Mouse (Mus musculus) CD8-positive naive resting alpha-beta T cell, adult 57 days (primary cell): ENCODE measurements around the gene Gm2030. TPM values are rescaled to one million over a fixed set of nuclear protein-coding genes. Genes with fewer than 3 reads are reported as not detected.

Experiments
- total RNA-seq: library from RNA; stranded (reverse); gene quantifications from one replicate; pipeline ENCODE4 v1.2.4, GENCODE M21; 2023

Gm2030 gene
- not detected for total RNA-seq

GRCm38 (mm10) chrX:26309944-26310343, at the start of gene Gm2030:
Gene Gm2030, minus strand, starts transcription at chrX:26310044.

Other genes starting within 250 kb of the Gm2030 start
- not detected for gene Gm2012, start 78.7 kb downstream of the Gm2030 start, total RNA-seq
- gene Slx, start 235.5 kb upstream of the Gm2030 start, total RNA-seq = not detected